Mouse (Mus musculus) c-Kit-positive CD71-positive TER-119-positive erythroid progenitor cells, embryonic 14.5 days (primary cell): ENCODE measurements around the gene Dusp8.

Experiments
- DNase-seq: peaks from one replicate; pipeline ENCODE4 v3.0.0-alpha.2; 2013; ENCODE audit warnings: low spot score

The Dusp8 gene

GRCm38 (mm10) chr7:142045344-142045743 is 50.3 kb downstream of the Dusp8 start:
- DNase-seq = no peak

GRCm38 (mm10) chr7:142040756-142041155 is 54.9 kb downstream of the Dusp8 start:
- no peak for DNase-seq

GRCm38 (mm10) chr7:142037553-142038170 is 58.0 kb downstream of the Dusp8 start:
- DNase-seq = no peak

GRCm38 (mm10) chr7:142035048-142035811 is 60.4 kb downstream of the Dusp8 start:
- DNase-seq = no peak

GRCm38 (mm10) chr7:142034198-142034597 is 61.4 kb downstream of the Dusp8 start:
- no peak for DNase-seq

- DNase-seq = no peak
Observed at GRCm38 (mm10) chr7:142030073-142030472, 65.6 kb downstream of the Dusp8 start.
